Mouse (Mus musculus) cortical plate, adult 2 months (tissue): Measurements from ENCODE around the gene Atad3a.

Experiments used
- CTCF ChIP-seq: fragments of 200-500 bp; IDR thresholded peaks from 2 replicates; pipeline ENCODE4 v1.5.1; 2011; ENCODE audit warnings: mild to moderate bottlenecking, control low read depth, low read length; ENCODE audit not compliant: insufficient read depth; ENCODE audit errors: extremely low read depth
- POLR2A ChIP-seq: fragments of 200-500 bp; IDR thresholded peaks from 2 replicates; pipeline ENCODE4 v1.6.1; 2011; ENCODE audit warnings: mild to moderate bottlenecking, low read length, control low read depth; ENCODE audit not compliant: insufficient read depth; ENCODE audit errors: extremely low read depth

DNA sequence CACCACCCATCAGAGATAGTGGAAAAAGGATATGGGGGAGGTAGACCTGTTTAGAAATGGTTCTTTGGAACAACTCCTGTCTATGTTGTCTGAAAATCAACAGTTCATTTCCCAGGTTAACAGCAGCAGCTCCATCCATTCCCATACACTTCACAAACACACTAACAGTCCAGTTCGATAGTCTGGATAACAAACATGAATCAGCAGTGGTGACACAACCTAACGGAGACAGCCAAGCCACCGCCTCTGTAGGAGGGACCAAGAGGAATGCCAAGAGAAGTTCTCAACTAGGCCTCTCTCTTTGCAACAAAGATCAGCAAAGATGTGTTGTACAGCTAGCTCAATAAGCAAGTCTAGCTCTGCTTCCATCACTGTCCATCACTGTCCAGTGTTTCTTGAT, 1.5 kb upstream of the Atad3a start:
- TF ChIP-seq CTCF = no peak
- no peak for TF ChIP-seq POLR2A
